Mouse (Mus musculus) embryonic facial prominence, embryonic 13.5 days (tissue): ENCODE results near the gene Uggt1. TPM values are rescaled to one million over a fixed set of nuclear protein-coding genes. Genes with fewer than 3 reads are reported as not detected.
A peak's percentile ranks its signal among the peaks of the same experiment; 100 is the strongest.

Source experiments
- ATAC-seq: fragments of 200-750 bp; cut with Nextera tagmentation; 2 replicates; pipeline ENCODE4 v1.8.0; 2017; ENCODE audit warnings: low read depth; ENCODE audit not compliant: insufficient number of reproducible peaks, insufficient read depth, low FRiP score, low TSS enrichment
- H3K27ac ChIP-seq: fragments of 300-500 bp; sonication (generic); 2 replicates; pipeline ENCODE4 v1.5.1; 2015; ENCODE audit warnings: moderate library complexity, mild to moderate bottlenecking, inconsistent platforms
- H3K27me3 ChIP-seq: fragments of 300-500 bp; sonication (generic); 2 replicates; pipeline ENCODE4 v1.6.1; 2015; ENCODE audit warnings: mild to moderate bottlenecking, inconsistent platforms
- H3K36me3 ChIP-seq: fragments of 300-500 bp; sonication (generic); 2 replicates; pipeline ENCODE4 v1.6.1; 2015; ENCODE audit warnings: mild to moderate bottlenecking, inconsistent platforms
- H3K4me1 ChIP-seq: fragments of 300-500 bp; sonication (generic); 2 replicates; pipeline ENCODE4 v1.6.1; 2015; ENCODE audit warnings: inconsistent platforms
- H3K4me2 ChIP-seq: fragments of 300-500 bp; sonication (generic); 2 replicates; pipeline ENCODE4 v1.6.1; 2015; ENCODE audit warnings: moderate library complexity, mild to moderate bottlenecking, inconsistent platforms
- H3K4me3 ChIP-seq: fragments of 300-500 bp; sonication (generic); 2 replicates; pipeline ENCODE4 v1.5.1; 2015; ENCODE audit warnings: mild to moderate bottlenecking, inconsistent platforms
- H3K9ac ChIP-seq: fragments of 300-500 bp; sonication (generic); 2 replicates; pipeline ENCODE4 v1.6.1; 2015; ENCODE audit warnings: mild to moderate bottlenecking, inconsistent platforms
- H3K9me3 ChIP-seq: fragments of 300-500 bp; sonication (generic); 2 replicates; pipeline ENCODE4 v1.6.1; 2016; ENCODE audit warnings: inconsistent platforms
- WGBS: fragments of 180-500 bp; shearing (Covaris S2); methylation state at CpG from one replicate; pipeline ENCODE4 v1.1.7; 2015; ENCODE audit warnings: mixed read lengths; 5-methylcytosine and 5-hydroxymethylcytosine counted together
- polyA plus RNA-seq: library from polyadenylated mRNA; unstranded; fragments of >200 nt; fragmentation: Nextera tagmentation; extraction: Ambion mirVana; gene quantifications from 2 replicates; pipeline ENCODE4 v1.2.1, GENCODE M21; 2015

Gene Uggt1
- 53.8 and 54.4 TPM in 2 replicates for polyA plus RNA-seq

GRCm38 (mm10) chr1:36244058-36244827, at the start of gene Uggt1:
TSS of gene Uggt1 (minus strand) at chr1:36244720.
- WGBS, result 2% methylated on average over 49 of the region's 49 CpGs
- peak within 1 kb of the TSS; percentile 78 for H3K27ac ChIP-seq
- peaks cover 17% of the 10 kb centered on the region for H3K4me1 ChIP-seq
- peak within 1 kb of the TSS; percentile 91 for H3K9ac ChIP-seq
- H3K36me3 ChIP-seq, result no peaks in the 10 kb centered on the region
- H3K27me3 ChIP-seq, result no peaks in the 10 kb centered on the region
- peak within 1 kb of the TSS; percentile 78 for H3K4me2 ChIP-seq
- H3K4me3 ChIP-seq, result peak within 1 kb of the TSS; percentile 96
- ATAC-seq, result peak; percentile 92
- H3K9me3 ChIP-seq, result no peaks in the 10 kb centered on the region

- no peak; the same call in 1 of the 2 replicates for ATAC-seq
- WGBS, result 91% methylated on average over 8 of the region's 8 CpGs
- no peak overlapping the region for H3K4me3 ChIP-seq
- no peak overlapping the region for H3K4me2 ChIP-seq
- H3K27me3 ChIP-seq, result peaks cover 17% of the 10 kb centered on the region
- no peak overlapping the region for H3K9ac ChIP-seq
- H3K36me3 ChIP-seq, result no peaks in the 10 kb centered on the region
- H3K4me1 ChIP-seq, result no peaks in the 10 kb centered on the region
- no peak overlapping the region for H3K27ac ChIP-seq
- H3K9me3 ChIP-seq, result no peaks in the 10 kb centered on the region
Measured at GRCm38 (mm10) chr1:36293470-36293869, 49.0 kb upstream of the Uggt1 start.

GRCm38 (mm10) chr1:36281849-36282248, 37.3 kb upstream of the Uggt1 start:
- Histone ChIP-seq H3K36me3 (no peaks in the 10 kb centered on the region), H3K4me2 (no peak overlapping the region), H3K4me1 (no peaks in the 10 kb centered on the region), H3K4me3 (no peak overlapping the region), H3K27ac (no peak overlapping the region), H3K9me3 (no peaks in the 10 kb centered on the region), H3K27me3 (no peaks in the 10 kb centered on the region), H3K9ac (no peak overlapping the region)
- ATAC-seq, result no peak
- 85% methylated on average over 6 of the region's 6 CpGs for WGBS

- ATAC-seq, result no peak
- 90% methylated on average over 3 of the region's 3 CpGs for WGBS
Measured at GRCm38 (mm10) chr1:36280938-36281337, 36.4 kb upstream of the Uggt1 start.

GRCm38 (mm10) chr1:36279202-36279601, 34.7 kb upstream of the Uggt1 start:
- no peaks in the 10 kb centered on the region for H3K36me3 ChIP-seq
- H3K4me3 ChIP-seq, result no peak overlapping the region
- H3K9ac ChIP-seq, result no peak overlapping the region
- H3K4me2 ChIP-seq, result no peak overlapping the region
- H3K27me3 ChIP-seq, result no peaks in the 10 kb centered on the region
- WGBS, result 21% methylated on average over 3 of the region's 3 CpGs
- H3K9me3 ChIP-seq, result no peaks in the 10 kb centered on the region
- no peaks in the 10 kb centered on the region for H3K4me1 ChIP-seq
- H3K27ac ChIP-seq, result no peak overlapping the region
- no peak for ATAC-seq

More at GRCm38 (mm10) chr1:36280938-36281337, 36.4 kb upstream of the Uggt1 start:
- Histone ChIP-seq H3K9ac (no peak overlapping the region), H3K9me3 (no peaks in the 10 kb centered on the region), H3K4me2 (no peak overlapping the region), H3K36me3 (no peaks in the 10 kb centered on the region), H3K4me1 (no peaks in the 10 kb centered on the region), H3K4me3 (no peak overlapping the region), H3K27ac (no peak overlapping the region), H3K27me3 (no peaks in the 10 kb centered on the region)

GRCm38 (mm10) chr1:36277267-36278060, 32.9 kb upstream of the Uggt1 start:
- Histone ChIP-seq H3K4me2 (no peak overlapping the region), H3K27ac (no peak overlapping the region), H3K9ac (no peak overlapping the region), H3K4me1 (peaks cover 11% of the 10 kb centered on the region), H3K4me3 (no peak overlapping the region), H3K9me3 (no peaks in the 10 kb centered on the region), H3K27me3 (no peaks in the 10 kb centered on the region), H3K36me3 (no peaks in the 10 kb centered on the region)
- WGBS, result 20% methylated on average over 7 of the region's 7 CpGs
- no peak for ATAC-seq

- Histone ChIP-seq H3K9ac (no peak overlapping the region), H3K4me1 (peaks cover 16% of the 10 kb centered on the region), H3K4me3 (no peak overlapping the region), H3K36me3 (no peaks in the 10 kb centered on the region), H3K9me3 (no peaks in the 10 kb centered on the region), H3K27me3 (peaks cover 6% of the 10 kb centered on the region), H3K27ac (no peak overlapping the region), H3K4me2 (no peak overlapping the region)
- no peak for ATAC-seq
- 70% methylated on average over 13 of the region's 13 CpGs for WGBS
Measured at GRCm38 (mm10) chr1:36275635-36276389, 31.3 kb upstream of the Uggt1 start.

GRCm38 (mm10) chr1:36274455-36274854, 29.9 kb upstream of the Uggt1 start, which contains the start of gene Neurl3:
TSS of gene Neurl3 (minus strand) at chr1:36274679.
- H3K4me1 ChIP-seq, result peaks cover 20% of the 10 kb centered on the region
- WGBS, result 94% methylated on average over 5 of the region's 5 CpGs
- no peak within 1 kb of the TSS for H3K9ac ChIP-seq
- H3K36me3 ChIP-seq, result no peaks in the 10 kb centered on the region
- peaks cover 19% of the 10 kb centered on the region for H3K27me3 ChIP-seq
- no peaks in the 10 kb centered on the region for H3K9me3 ChIP-seq
- H3K27ac ChIP-seq, result no peak within 1 kb of the TSS
- no peak within 1 kb of the TSS for H3K4me3 ChIP-seq
- ATAC-seq, result no peak
- no peak within 1 kb of the TSS for H3K4me2 ChIP-seq

GRCm38 (mm10) chr1:36273288-36273687, 28.8 kb upstream of the Uggt1 start:
- no peak overlapping the region for H3K4me3 ChIP-seq
- WGBS, result 19% methylated on average over 9 of the region's 9 CpGs
- peaks cover 24% of the 10 kb centered on the region for H3K4me1 ChIP-seq
- peaks cover 31% of the 10 kb centered on the region for H3K27me3 ChIP-seq
- no peaks in the 10 kb centered on the region for H3K9me3 ChIP-seq
- H3K36me3 ChIP-seq, result no peaks in the 10 kb centered on the region
- no peak for ATAC-seq
- H3K4me2 ChIP-seq, result no peak overlapping the region
- no peak overlapping the region for H3K27ac ChIP-seq
- H3K9ac ChIP-seq, result no peak overlapping the region

- Histone ChIP-seq H3K9me3 (no peaks in the 10 kb centered on the region), H3K4me3 (no peak overlapping the region), H3K36me3 (no peaks in the 10 kb centered on the region), H3K9ac (no peak overlapping the region), H3K4me1 (peaks cover 24% of the 10 kb centered on the region), H3K27me3 (peaks cover 31% of the 10 kb centered on the region), H3K27ac (no peak overlapping the region), H3K4me2 (no peak overlapping the region)
- no peak for ATAC-seq
- 64% methylated on average over 5 of the region's 5 CpGs for WGBS
Measured at GRCm38 (mm10) chr1:36272546-36272945, 28.0 kb upstream of the Uggt1 start.

GRCm38 (mm10) chr1:36271516-36272230, 27.2 kb upstream of the Uggt1 start:
- H3K4me2 ChIP-seq, result no peak overlapping the region
- ATAC-seq, result no peak
- no peak overlapping the region for H3K9ac ChIP-seq
- 73% methylated on average over 8 of the region's 8 CpGs for WGBS
- H3K27me3 ChIP-seq, result peaks cover 31% of the 10 kb centered on the region
- no peak overlapping the region for H3K4me3 ChIP-seq
- H3K4me1 ChIP-seq, result peaks cover 24% of the 10 kb centered on the region
- no peaks in the 10 kb centered on the region for H3K36me3 ChIP-seq
- no peaks in the 10 kb centered on the region for H3K9me3 ChIP-seq
- H3K27ac ChIP-seq, result no peak overlapping the region
